Mouse (Mus musculus) gastrocnemius, postnatal 25 days (tissue): ENCODE data around the gene Ugt1a2. TPM values are rescaled to one million over a fixed set of nuclear protein-coding genes. Genes with fewer than 3 reads are reported as not detected.

Source experiments
- DNase-seq: peaks from one replicate; pipeline ENCODE4 v3.0.0; 2022
- total RNA-seq, 2 experiments: library from RNA; stranded (reverse); gene quantifications; 1 replicate in 1 of 2; 2 replicates in 1 of 2; pipeline ENCODE4 v1.2.3; 2021

Ugt1a2 gene
- total RNA-seq, 2 experiments from 2014 or later, result 0.27 TPM; not detected in 1

DNA sequence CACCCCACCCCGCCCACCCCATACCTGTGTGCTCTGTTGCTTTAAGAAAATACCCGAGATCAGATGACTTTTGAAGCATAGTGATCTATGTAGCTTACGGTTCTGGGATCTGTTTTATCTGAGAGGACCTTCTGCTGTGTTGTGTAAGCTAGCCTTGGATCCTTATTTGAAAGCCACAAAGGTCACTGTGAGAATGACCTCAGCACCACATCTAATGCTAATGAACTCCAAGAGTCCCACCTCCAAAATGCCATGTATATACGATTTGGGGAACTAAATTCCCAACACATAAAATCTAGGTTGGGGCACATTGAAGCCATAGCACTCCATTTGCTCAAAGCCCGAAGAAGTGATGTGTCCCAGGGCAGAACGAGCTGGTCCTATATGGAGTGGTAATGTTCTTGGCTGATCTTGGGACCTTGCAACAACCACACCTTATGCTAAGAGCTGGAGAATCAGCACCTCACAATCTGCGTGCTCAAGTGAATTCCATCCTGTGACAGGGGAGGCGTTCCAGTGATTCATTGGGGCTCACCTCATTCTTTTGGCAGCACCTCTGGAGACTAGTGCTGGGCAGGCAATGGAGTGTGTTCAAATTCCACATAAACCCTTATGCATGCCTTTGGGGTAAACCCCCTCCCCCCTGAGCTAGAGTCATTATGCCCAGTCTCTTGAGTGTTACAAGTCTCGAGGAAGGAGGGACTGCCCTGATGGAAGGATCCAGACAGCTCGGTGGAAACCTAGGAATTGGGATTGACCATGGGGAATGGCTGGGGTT is 56.7 kb downstream of the Ugt1a2 start:
- DNase-seq, result no peak

DNA sequence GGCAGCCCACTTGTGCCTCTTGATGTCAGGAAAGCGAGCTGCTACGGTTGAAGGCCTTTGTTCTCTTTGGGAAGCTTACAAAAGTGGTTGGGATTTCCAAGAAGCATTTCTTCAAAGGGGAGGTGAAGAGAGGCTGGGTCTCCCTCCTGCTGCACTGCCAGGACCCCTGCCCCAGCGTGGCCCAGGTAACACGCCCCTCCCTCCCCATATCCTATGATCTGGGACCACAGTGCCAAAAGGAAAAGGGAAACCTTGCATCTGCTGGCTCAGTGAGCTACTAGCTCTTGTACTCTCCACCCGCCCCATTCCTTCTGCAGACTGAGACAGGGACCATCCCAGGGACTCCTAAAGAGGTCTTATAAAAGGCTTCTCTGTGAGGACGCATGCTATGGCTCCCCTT is 57.3 kb downstream of the Ugt1a2 start:
- no peak for DNase-seq

DNA sequence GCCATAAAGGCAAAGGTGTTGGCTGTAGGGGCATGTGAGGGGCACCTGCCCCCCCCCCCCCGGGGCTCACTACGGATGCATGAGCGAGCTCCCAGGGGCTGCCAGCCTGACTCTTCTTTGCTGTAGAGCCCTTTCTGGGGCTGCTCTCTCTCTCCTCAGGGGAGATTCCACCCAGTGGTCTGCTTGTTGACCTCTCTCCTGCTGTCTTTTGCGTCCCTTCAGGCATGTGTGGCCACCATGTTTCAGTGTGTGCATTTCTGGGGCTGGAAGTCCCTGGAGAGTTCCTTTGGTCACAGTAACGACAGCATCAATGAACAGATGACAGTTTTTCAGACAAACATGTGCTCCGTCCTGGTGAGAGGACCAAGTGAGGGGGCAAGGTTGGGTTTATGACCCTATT is 58.0 kb downstream of the Ugt1a2 start:
- no peak for DNase-seq

DNA sequence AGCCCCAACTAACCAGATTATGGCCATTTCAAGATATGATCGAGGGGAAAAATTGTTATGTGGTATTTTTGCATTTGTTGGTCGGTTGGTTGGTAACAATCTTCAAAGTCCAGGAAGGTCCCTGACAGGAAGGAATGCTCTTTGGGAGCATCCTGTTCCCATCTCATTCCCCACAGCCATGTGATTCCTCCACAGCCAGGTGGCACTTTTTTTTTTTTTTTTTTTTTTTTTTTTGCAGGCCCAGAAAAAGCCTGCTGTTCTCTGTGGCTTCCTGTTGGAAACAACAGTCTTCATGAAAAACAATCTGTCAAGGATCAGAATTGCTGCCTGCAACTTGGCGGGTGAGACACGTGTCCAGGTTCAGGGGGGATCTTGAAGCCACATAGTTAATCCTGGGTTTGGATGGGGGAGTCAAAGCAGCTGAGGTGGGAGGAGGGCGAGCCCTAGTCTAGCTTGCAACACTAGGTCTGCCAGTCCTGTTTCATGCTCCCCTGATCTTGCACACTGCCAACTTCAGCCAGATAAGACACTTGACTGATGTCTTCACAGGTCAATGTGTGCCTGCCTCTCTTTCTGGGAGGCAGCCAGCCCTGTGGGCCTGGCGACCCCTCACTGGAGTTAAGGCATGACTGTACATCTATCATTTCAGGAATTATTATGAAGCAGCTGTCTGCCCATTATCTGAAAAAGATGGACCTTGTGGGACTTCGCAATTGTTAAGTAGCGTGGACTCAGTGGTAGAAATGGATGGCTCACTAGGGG is 58.7 kb downstream of the Ugt1a2 start:
- no peak for DNase-seq

DNA sequence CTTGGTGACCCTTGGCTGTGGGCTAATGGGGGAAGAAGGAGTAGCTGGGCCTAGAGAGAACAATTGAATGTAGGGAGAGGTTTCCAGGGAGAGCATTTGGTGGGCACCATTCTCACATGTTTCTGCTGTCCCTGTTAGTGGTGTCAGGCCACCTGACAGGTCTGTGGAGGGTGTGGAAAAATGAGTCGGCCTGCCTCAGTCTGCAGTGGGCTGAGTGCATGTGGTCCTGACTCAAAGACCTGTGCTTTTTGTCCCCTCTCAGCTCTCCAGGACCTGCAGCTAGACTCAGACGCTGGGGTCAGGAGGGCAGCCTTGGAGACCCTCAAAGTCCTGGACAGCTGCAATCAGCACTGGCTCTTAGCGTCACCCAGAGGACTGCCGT is 59.2 kb downstream of the Ugt1a2 start:
- no peak for DNase-seq

DNA sequence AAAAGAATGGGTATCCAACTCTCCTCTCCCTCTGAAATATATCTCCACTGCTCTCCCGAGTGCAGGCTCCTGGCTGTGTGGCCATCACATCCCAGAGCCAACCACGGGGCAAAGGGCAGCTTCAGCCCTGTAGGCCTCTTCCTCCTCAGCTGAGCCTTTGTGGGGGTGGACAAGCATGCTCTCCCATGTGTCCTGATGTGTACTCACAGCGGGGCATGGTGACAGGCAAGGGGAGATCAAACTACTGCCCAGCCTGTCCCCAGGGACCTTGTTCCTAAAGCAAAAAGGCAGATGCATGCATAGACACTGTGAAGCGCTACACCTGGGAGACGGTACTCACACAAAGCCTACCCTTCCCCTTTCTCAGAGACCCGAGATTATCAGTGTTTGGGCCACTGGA is 59.7 kb downstream of the Ugt1a2 start:
- no peak for DNase-seq

DNA sequence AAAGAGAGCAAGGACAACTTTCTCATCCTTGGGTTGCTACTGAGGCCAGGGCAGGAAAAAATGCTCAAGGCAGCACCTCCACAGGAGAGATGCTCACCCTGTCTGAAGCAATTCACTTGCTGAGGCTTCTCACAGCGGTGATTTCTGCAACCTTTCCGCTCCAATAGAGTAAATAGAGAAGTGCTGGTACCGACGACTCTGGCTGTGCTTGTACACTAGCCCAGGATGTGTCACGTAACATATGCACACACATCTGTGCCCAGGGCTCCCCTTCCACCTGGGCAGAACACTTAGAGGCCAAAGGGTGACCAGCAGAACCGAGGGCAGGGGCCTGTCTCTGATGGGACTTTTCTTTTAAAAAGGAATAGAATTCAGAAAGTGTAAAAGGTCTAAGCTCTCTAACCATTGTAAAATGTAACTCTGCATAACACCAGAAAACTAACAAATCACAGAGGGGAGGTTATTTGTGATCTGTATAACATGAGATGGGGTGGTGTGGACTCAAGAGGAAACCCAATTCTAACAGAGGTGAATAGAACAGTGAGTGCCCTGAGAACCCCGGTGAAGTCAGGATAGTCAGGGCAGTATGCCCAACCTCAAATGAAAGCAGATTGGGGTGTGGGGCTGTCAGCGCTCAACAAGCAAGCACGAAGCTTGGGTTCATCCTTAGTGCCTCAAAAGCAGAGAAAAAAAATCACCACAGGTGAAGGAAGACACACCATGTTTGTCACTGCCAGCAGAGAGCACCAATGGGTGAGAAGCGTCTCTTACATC is 60.4 kb downstream of the Ugt1a2 start:
- DNase-seq, result no peak

DNA sequence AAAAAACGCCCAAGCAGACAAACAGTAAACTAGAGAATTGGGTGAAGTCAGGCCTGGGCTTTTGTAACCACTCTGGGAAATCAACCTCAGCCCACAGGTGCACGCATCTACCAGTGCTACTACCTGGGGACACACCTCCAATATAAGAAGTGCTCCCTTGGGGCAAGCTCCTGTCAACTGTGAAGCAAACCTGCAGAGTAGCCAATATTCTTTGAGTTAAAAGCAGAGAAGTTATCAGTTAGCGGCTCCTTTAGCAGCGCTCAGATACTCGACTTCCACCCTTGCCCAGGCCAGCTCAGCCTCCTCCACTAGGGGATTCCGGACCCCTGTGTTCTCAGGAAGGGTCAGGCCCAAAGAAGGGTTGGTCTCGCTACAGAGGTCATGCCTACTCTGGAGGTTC is 61.3 kb downstream of the Ugt1a2 start:
- no peak for DNase-seq

DNA sequence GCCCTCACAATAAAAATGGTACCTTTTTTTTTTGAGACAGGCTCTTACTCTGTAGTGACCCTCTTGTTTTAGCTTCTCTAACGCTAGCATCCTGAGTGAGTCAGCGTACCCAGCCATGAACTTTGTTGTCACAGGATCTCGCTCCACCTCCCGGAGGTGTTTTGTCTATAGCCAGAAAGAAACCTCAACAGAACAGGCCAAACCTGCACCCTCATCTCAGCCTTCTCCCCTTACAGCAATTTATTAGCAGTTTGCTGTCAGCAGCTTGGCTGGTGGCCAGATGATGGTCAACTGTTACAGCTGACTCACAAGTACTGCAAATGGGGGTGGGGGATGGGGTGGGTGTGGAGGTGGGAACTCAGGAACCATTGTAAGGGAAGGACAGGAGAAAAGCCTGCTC is 61.9 kb downstream of the Ugt1a2 start:
- DNase-seq, result no peak

DNA sequence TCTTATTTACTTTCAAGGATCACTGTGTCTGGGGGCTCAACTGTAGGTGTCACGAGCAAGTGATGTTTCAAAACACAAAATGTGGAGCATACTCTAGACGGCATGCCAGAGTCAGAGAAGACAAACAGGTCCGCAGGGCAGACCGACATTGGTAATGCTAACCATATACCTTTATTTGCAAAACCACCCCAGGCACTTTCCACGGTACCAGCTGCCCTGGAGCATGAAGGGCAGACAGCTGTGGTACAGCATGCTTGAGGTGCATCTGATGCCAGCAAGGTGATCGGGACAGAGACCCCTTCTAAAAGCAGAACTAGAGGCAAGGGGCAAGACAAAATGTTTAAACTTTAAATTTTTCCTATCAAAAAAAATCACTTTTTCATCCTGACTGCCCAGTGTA is 62.6 kb downstream of the Ugt1a2 start:
- DNase-seq, result no peak

DNA sequence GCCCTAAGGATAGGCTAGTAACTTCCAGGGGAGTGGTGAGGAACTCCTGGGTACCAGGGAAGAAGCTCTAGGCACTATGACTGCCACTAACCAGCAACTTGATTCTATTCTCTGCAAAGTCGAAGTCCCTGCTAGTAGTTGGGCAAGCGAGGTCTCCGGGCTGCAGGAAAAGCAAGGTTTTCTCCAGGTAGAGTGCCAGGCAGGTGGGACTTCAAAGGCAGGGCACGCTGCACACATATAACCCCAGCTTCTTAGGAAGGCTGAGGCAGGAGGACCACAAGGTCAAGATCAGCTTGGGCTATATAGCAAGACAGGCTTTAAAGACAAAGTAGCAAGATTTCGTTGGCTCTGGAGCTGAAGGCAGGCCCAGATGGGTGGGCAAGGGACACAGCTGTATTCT is 63.4 kb downstream of the Ugt1a2 start:
- DNase-seq, result no peak

DNA sequence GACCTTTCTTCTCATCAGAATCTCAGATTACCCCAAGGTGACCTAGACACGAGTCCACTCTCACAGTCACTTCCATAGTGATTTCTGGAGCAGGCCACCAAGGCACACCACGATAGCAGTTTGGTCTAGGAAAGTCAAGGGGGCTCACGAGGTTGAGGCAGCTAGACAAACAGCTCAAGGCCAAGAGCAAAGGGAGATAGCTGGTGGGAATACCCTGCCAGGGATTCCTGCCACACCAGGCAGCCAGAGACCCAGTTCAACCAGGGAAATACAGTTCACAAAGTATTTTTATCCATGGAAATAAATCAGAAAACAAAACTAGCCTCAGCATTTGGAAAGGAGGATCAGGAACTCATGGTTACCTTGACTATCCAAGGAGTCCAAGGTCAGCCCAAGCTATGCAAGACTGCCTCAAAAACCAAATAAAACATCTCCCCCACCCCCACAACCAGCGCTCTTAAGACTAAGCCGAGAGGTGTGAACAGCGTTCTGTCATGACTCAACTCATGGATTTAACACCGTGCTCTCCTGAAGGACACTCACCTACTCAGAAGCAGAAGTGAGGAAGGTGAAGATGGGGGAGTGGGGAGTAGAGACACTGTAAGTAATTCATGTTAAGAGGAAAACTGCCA is 64.0 kb downstream of the Ugt1a2 start:
- no peak for DNase-seq

DNA sequence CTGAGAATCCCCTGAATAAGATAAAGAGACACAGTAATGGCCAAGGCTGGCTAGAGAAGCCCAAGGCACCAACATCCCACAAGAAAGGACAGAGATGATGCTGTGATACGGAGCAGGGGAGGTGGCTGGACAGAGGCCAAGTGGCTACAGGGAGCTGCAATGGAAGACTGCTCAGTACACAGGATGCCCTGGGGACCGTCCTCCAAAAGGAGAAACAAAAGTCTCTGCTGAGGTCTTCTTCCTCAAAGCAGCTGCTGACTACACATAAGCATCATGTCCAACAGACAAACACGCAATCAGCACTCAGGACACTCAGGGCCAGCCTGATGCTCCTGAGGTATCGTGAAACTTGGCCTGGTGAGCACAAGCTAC is 64.5 kb downstream of the Ugt1a2 start:
- no peak for DNase-seq

DNA sequence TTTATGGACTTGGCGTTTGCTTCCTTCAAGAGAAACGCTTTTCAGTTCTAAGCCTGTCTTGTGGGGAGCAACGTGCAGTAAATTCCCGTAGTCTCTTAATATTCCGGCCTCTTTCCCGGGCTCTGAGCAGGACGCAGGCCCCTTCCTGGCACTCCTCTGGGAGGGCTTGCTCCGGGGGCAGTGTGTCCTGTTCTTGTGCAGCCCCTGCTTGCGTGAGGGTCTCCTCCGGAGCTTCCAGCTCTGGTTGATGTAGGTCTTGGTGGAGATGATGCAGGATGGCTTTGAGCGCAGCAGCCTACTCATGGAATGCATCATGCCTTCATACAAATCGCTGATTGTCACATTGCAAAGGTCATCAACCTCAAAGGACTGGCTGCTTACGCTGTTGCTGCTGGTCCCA is 65.7 kb downstream of the Ugt1a2 start:
- no peak for DNase-seq

DNA sequence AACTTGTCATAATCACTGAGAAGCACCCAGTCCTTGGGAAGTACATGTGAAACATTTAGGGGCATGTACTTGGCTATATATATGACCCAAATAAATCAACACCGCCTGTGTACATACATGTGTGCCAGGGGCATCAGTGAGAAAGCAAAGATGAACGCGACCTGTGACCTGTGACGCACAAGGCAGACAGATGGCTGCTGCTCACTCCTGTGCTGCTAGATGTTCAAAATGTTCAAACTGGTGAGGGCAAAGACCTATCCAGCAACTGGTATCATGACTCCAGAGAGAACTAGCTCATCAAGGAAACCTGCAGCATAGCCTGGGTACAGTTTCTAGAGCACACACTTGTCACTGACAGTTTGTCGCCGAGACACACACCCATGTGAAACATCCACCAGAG is 67.1 kb downstream of the Ugt1a2 start:
- no peak for DNase-seq

DNA sequence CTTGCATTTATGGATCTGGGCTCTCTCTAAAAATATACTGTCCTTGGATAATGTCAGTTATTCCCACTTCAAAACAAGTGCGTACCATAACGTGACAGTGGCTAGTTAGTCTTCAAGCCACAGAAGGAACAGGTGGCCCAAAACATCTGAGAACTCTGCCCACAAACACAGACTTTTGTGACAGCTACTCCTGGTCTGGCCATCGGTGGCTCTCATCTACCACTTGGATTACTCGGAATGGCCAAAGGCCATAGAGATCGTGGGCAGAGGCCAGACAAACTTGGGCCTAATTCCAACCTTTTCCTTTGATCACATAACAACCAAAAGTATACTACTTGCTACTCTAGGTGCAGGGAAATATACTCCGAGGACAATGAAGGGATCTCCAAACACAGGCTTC is 67.7 kb downstream of the Ugt1a2 start:
- DNase-seq, result no peak

Other genes starting within 250 kb of the Ugt1a2 start
- gene Usp40, start 192.1 kb upstream of the Ugt1a2 start, total RNA-seq, result 10 to 100 TPM in 1 of 2 experiments, 1 to 10 TPM in 1; 9.0 to 10.6 TPM
- gene Ugt1a10, start 145.2 kb upstream of the Ugt1a2 start, total RNA-seq, result not detected
- gene Ugt1a9, start 129.8 kb upstream of the Ugt1a2 start, total RNA-seq, result not detected
- gene Ugt1a8, start 112.8 kb upstream of the Ugt1a2 start, total RNA-seq, result not detected
- under 1 TPM; 0.23 to 0.62 TPM for gene Ugt1a7c, start 105.5 kb upstream of the Ugt1a2 start, total RNA-seq
- 1 to 10 TPM in 1 of 2 experiments, under 1 TPM in 1; 0.49 to 2.1 TPM for gene Ugt1a6b, start 97.3 kb upstream of the Ugt1a2 start, total RNA-seq
- gene Ugt1a6a, start 65.8 kb upstream of the Ugt1a2 start, total RNA-seq, result 1 to 10 TPM in 1 of 2 experiments, under 1 TPM in 1; 0.95 to 2.3 TPM
- gene Ugt1a5, start 34.6 kb upstream of the Ugt1a2 start, total RNA-seq, result not detected
- under 1 TPM in 1 of 2 experiments, not detected in 1; 0.27 TPM for gene Dnajb3, start 5.2 kb downstream of the Ugt1a2 start, total RNA-seq
- gene Ugt1a1, start 11.4 kb downstream of the Ugt1a2 start, total RNA-seq, result under 1 TPM in 1 of 2 experiments, not detected in 1; 0.13 TPM
- gene Mroh2a, start 26.4 kb downstream of the Ugt1a2 start, total RNA-seq, result not detected
- 1 to 10 TPM; 7.8 to 8.7 TPM for gene Hjurp, start 77.0 kb downstream of the Ugt1a2 start, total RNA-seq
- not detected for gene Trpm8, start 77.1 kb downstream of the Ugt1a2 start, total RNA-seq
- not detected for gene Spp2, start 206.4 kb downstream of the Ugt1a2 start, total RNA-seq